Mouse (Mus musculus): Measurements from ENCODE around the gene Clk2.

DNA sequence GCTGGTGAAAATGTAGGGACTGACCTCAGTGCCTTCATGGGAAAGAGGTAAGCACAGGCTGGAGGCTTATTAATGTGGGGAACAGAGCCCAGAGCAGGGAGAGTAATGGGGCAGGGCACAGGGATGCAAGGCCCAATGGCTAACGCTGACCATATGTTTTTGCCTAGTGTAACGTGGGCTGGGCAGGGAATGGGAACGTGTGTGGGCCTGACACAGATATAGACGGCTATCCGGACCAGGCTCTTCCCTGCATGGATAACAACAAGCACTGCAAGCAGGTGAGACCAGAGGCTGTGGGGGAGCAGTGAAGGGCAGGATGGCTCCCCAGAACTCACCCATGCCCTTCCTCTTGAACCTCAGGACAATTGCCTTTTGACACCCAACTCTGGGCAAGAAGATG is 56.6 kb downstream of the Clk2 start:
- TF ChIP-seq POLR2A (IDR thresholded peaks at IDR 0.05; ENCODE audit: insufficient read depth, low read depth, low read length), result no peak
- TF ChIP-seq CTCF (IDR thresholded peaks at IDR 0.05), result no peak
- no peak for TF ChIP-seq EP300 (IDR thresholded peaks at IDR 0.05; ENCODE audit: insufficient read depth, low read depth, low read length)
